Mouse (Mus musculus) megakaryocyte, embryonic 14.5 days (primary cell): Measurements from ENCODE around the gene Tex12.

ENCODE experiments used
- FLI1 ChIP-seq: IDR thresholded peaks from 2 replicates; pipeline ENCODE4 v1.6.1; 2012; ENCODE audit warnings: low read length, inconsistent platforms, mixed read lengths
- GATA1 ChIP-seq: IDR thresholded peaks from 3 replicates; pipeline ENCODE4 v1.6.1; 2012; ENCODE audit warnings: mixed read lengths, low read length, inconsistent platforms, borderline replicate concordance

- TF ChIP-seq GATA1: no peak
- TF ChIP-seq FLI1: no peak
Observed at GRCm38 (mm10) chr9:50518781-50519180, 42.3 kb downstream of the Tex12 start.
